Comparison of ENCODE assay signal across 13 mouse cellular contexts in the genomic region with DNA sequence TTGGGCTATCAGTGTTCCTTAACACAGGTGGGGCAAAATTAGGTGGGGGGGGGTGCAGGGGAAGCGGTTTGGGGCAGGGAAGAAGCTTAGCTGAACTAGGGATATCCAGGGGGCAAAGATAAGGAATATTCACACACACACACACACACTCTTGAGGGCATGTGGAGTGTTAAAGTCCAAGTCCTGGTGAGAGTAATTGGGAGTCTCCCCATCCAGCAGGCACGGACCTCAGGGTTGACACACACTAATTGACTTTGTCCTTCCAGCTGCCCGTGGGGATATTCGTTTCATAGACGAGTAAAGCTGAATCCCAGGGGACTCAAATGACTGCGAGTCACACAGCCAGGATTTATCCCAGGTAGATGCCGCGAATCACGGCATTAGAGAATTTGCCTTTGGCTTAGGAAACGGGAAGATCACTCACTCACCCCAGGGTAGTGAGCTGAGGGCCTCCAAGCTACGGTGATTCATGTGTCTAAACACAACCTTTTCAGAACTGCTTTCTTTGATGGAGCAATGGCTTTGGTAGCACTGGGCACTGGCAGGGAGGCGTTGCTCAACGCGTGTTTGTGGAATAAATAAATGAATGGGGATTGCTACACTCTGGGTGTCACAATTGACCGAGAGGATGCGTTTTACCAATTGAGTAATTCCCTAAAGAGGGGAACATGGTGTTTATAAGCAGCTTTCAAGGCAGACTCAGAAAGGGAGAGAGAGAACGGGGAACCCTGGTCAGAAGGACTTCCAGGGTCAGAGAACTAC. TPM values are rescaled to one million over a fixed set of nuclear protein-coding genes. Genes with fewer than 3 reads are reported as not detected.
DNase-seq lines count a peak whose midpoint lies in the region; ATAC-seq and TF ChIP-seq lines count a peak whose summit lies in the region.
"Had no signal": no experiment of that assay in that cellular context is flagged by ENCODE, and none has a peak within 500 bp of the region (broad histone marks: within the 10 kb centered on the region; RNA-seq: fewer than 3 reads in every experiment).

A gene (plus strand): TSS at position 703 of the 762 bp plus-strand sequence.

- H3K9ac ChIP-seq in liver, adult 2 months (ENCODE audit: low read depth, low read length), result peak within 1 kb of the TSS; percentile 73
- H3K9ac ChIP-seq in liver, embryonic 11.5 days (ENCODE audit: low read depth, low read length), result no peak within 1 kb of the TSS
- H3K9ac ChIP-seq: limb, embryonic 13.5 days; midbrain, embryonic 15.5 days had no signal

- CTCF ChIA-PET in Patski (lab: Charles Lee), result interaction anchor here (1.6 to 4.2 kb wide), 3 partner anchors 13 to 61 kb away, joined by 6 to 39 read pairs (median 14); no protein-coding TSS in a partner anchor

- peaks cover 7% of the 10 kb centered on the region; the same call in 1 of the 2 replicates for H3K36me3 ChIP-seq in liver, adult 2 months (ENCODE audit: control insufficient read depth, insufficient read depth, low read length)
- H3K36me3 ChIP-seq in liver, embryonic 11.5 days (ENCODE audit: control insufficient read depth, insufficient read depth, low read length), result no peaks in the 10 kb centered on the region
- H3K36me3 ChIP-seq: midbrain, embryonic 15.5 days had no signal

- ATAC-seq in liver, embryonic 11.5 days (replicated peaks; ENCODE audit: low FRiP score), result no peak
- ATAC-seq in Patski, result peak; percentile 38
- ATAC-seq in common myeloid progenitor, adult 5-6 weeks (replicated peaks; ENCODE audit: low read depth, poor library complexity, severe bottlenecking), result peak; percentile 64
- ATAC-seq: midbrain, embryonic 15.5 days had no signal

- in situ Hi-C loops in Patski (cut with MboI; ENCODE audit: low pct_unique_long_range_greater_than_20kb), result no loop called here

- TF ChIP-seq CTCF in liver, adult 2 months (IDR thresholded peaks at IDR 0.05; ENCODE audit: low read depth, low read length), result no peak
- TF ChIP-seq CTCF in Patski (IDR thresholded peaks at IDR 0.05), result no peak

- H3K4me3 ChIP-seq in liver, adult 2 months (ENCODE audit: insufficient read depth, low read depth, low read length), result peak within 1 kb of the TSS; percentile 52
- H3K4me3 ChIP-seq in liver, embryonic 11.5 days (ENCODE audit: low read depth, low read length), result no peak within 1 kb of the TSS
- H3K4me3 ChIP-seq: limb, embryonic 13.5 days; midbrain, embryonic 15.5 days had no signal

- H3K9me3 ChIP-seq in liver, embryonic 11.5 days (ENCODE audit: control insufficient read depth, low read length), result no peaks in the 10 kb centered on the region
- H3K9me3 ChIP-seq: limb, embryonic 13.5 days; midbrain, embryonic 15.5 days had no signal

- POLR2A ChIA-PET in Patski (lab: Charles Lee), result no interaction called here

- peak; percentile 98 for DNase-seq in liver, adult 2 months (ENCODE audit: extremely low read depth, low read depth, low spot score)
- DNase-seq in liver, embryonic 11.5 days (ENCODE audit: low spot score), result no peak
- DNase-seq in Patski (ENCODE audit: low read depth, low spot score), result peak; percentile 43
- peak; percentile 38 to 54 for DNase-seq in lung, postnatal 4 days
- no peak for DNase-seq in spleen, postnatal 14 days (ENCODE audit: low spot score in 2 of 2)
- no peak for DNase-seq in ovary, postnatal 10 days (ENCODE audit: low spot score)
- DNase-seq in cerebellum, adult 9-10 months, result no peak
- DNase-seq: heart, postnatal 4 days; thymus, adult 18-20 months had no signal

- TF ChIP-seq POLR2A in liver, adult 2 months (IDR thresholded peaks at IDR 0.05; ENCODE audit: extremely low read depth, insufficient read depth, low read length), result no peak

- no peaks in the 10 kb centered on the region for H3K27me3 ChIP-seq in liver, adult 2 months (ENCODE audit: control insufficient read depth, insufficient read depth, low read length)
- H3K27me3 ChIP-seq in liver, embryonic 11.5 days (replicated peaks; ENCODE audit: control insufficient read depth, insufficient read depth, low read length), result no peaks in the 10 kb centered on the region
- H3K27me3 ChIP-seq in Patski, result no peaks in the 10 kb centered on the region
- H3K27me3 ChIP-seq: limb, embryonic 13.5 days; midbrain, embryonic 15.5 days had no signal

- H3K4me2 ChIP-seq in liver, embryonic 11.5 days, result no peak within 1 kb of the TSS
- H3K4me2 ChIP-seq: limb, embryonic 13.5 days; midbrain, embryonic 15.5 days had no signal

- 19% methylated on average over 17 of the region's 17 CpGs for WGBS in liver, adult 2 months
- 71% methylated on average over 17 of the region's 17 CpGs for WGBS in liver, embryonic 11.5 days

- peaks cover 12% of the 10 kb centered on the region for H3K4me1 ChIP-seq in liver, adult 2 months (ENCODE audit: control insufficient read depth, insufficient read depth, low read length)
- no peaks in the 10 kb centered on the region for H3K4me1 ChIP-seq in liver, embryonic 11.5 days (replicated peaks; ENCODE audit: control insufficient read depth, insufficient read depth, low read length)
- H3K4me1 ChIP-seq: limb, embryonic 13.5 days had no signal

- H3K79me2 ChIP-seq in liver, adult 2 months (ENCODE audit: control insufficient read depth, insufficient read depth, low read length), result no peaks in the 10 kb centered on the region

- H3K27ac ChIP-seq in liver, adult 2 months (replicated peaks; ENCODE audit: insufficient read depth, low read depth, low read length), result peak within 1 kb of the TSS; percentile 91
- H3K27ac ChIP-seq in liver, embryonic 11.5 days (ENCODE audit: low read depth, low read length), result no peak within 1 kb of the TSS
- H3K27ac ChIP-seq: kidney, postnatal 0 days; limb, embryonic 13.5 days; midbrain, embryonic 15.5 days had no signal

RNA-seq across cellular contexts. Expression of the gene that starts here (rescaled TPM):
- 293 and 381 TPM in 2 replicates for total RNA-seq in liver, adult 2 months (2014; rRNA removed)
- 284 and 348 TPM in 2 replicates for polyA plus RNA-seq in liver, adult 2 months (2012; rRNA removed)
- 1.1 and 1.3 TPM in 2 replicates for polyA plus RNA-seq in liver, embryonic 11.5 days (2014; fragmentation: Nextera tagmentation; extraction: Ambion mirVana)
- 0.44 TPM for polyA plus RNA-seq in Patski (2021)
- 0.29 and 1.1 TPM in 2 replicates for total RNA-seq in common myeloid progenitor, adult 5-6 weeks (2017)
- polyA plus RNA-seq: kidney, postnatal 0 days had no signal

Comparison
In these comparisons a context has a peak if more than half of its experiments do, and no peak if none do; other contexts are left out.
1. RNA of the gene that starts here (total RNA-seq): 293 to 381 TPM in liver, adult 2 months; 0.29 to 1.1 TPM in common myeloid progenitor, adult 5-6 weeks; every median in the first group is over 100 times any median in the second.
2. RNA of the gene that starts here (polyA plus RNA-seq): 284 to 348 TPM in liver, adult 2 months; 1.1 to 1.3 TPM in liver, embryonic 11.5 days and 0.44 TPM in Patski (single experiment); every median in the first group is over 100 times any median in the second.
3. DNase-seq: peak in liver, adult 2 months (single experiment) and lung, postnatal 4 days (2 of 2); none in liver, embryonic 11.5 days (single experiment), spleen, postnatal 14 days (0 of 2), ovary, postnatal 10 days (single experiment) and cerebellum, adult 9-10 months (single experiment).
4. Peak in DNase-seq and ATAC-seq in Patski; RNA of the gene not detected or under 1 TPM.